Mouse (Mus musculus) ES-Bruce4 (cell line): ENCODE data around the gene Utp14b.

Experiments used
- CTCF ChIP-seq: IDR thresholded peaks from one replicate; pipeline ENCODE4 v1.8.1; 2011; ENCODE audit warnings: low read depth, low read length
- EP300 ChIP-seq: IDR thresholded peaks from 2 replicates; pipeline ENCODE4 v1.6.1; 2011; ENCODE audit warnings: low read depth, low read length; ENCODE audit not compliant: insufficient read depth
- POLR2A ChIP-seq: IDR thresholded peaks from one replicate; pipeline ENCODE4 v1.8.1; 2011; ENCODE audit warnings: low read length; ENCODE audit not compliant: insufficient read depth

GRCm38 (mm10) chr1:78624352-78624751 lies 33.5 kb upstream of the Utp14b start:
- no peak for TF ChIP-seq POLR2A
- TF ChIP-seq EP300 = no peak
- no peak for TF ChIP-seq CTCF
